Mouse (Mus musculus) thymus, adult 2 months (tissue): ENCODE data around the gene Rfx4. TPM values are rescaled to one million over a fixed set of nuclear protein-coding genes. Genes with fewer than 3 reads are reported as not detected.
A peak's percentile ranks its signal among the peaks of the same experiment; 100 is the strongest.

Experiments used
- DNase-seq: peaks from one replicate; pipeline ENCODE4 v3.0.0; 2021
- H3K27ac ChIP-seq: fragments of 200-500 bp; 2 replicates; pipeline ENCODE4 v1.5.1; 2012; ENCODE audit warnings: low read length, control low read depth; ENCODE audit not compliant: control insufficient read depth, insufficient read depth
- H3K27me3 ChIP-seq: fragments of 200-500 bp; 2 replicates; pipeline ENCODE4 v1.6.1; 2012; ENCODE audit warnings: mild to moderate bottlenecking, low read length, moderate library complexity, mixed read lengths; ENCODE audit not compliant: control insufficient read depth, insufficient read depth
- H3K36me3 ChIP-seq: fragments of 200-500 bp; 2 replicates; pipeline ENCODE4 v1.6.1; 2012; ENCODE audit warnings: mild to moderate bottlenecking, low read length, moderate library complexity; ENCODE audit not compliant: control insufficient read depth, insufficient read depth
- H3K4me1 ChIP-seq: fragments of 200-500 bp; replicated peaks from 2 replicates; pipeline ENCODE4 v1.6.1; 2012; ENCODE audit warnings: low read length; ENCODE audit not compliant: control insufficient read depth, insufficient read depth
- H3K4me3 ChIP-seq: fragments of 200-500 bp; 2 replicates; pipeline ENCODE4 v1.5.1; 2012; ENCODE audit warnings: mild to moderate bottlenecking, low read length, control low read depth, moderate library complexity; ENCODE audit not compliant: control insufficient read depth, insufficient read depth
- CTCF ChIP-seq: fragments of 200-500 bp; IDR thresholded peaks from 2 replicates; pipeline ENCODE4 v1.5.1; 2012; ENCODE audit warnings: mild to moderate bottlenecking, control low read depth, low read length, moderate library complexity, borderline replicate concordance; ENCODE audit not compliant: control insufficient read depth, poor library complexity, insufficient read depth; ENCODE audit errors: extremely low read depth
- POLR2A ChIP-seq: fragments of 200-500 bp; IDR thresholded peaks from 2 replicates; pipeline ENCODE4 v1.6.1; 2012; ENCODE audit warnings: mild to moderate bottlenecking, low read length, control low read depth, moderate library complexity; ENCODE audit not compliant: control insufficient read depth, poor library complexity, insufficient read depth; ENCODE audit errors: extremely low read depth
- WGBS: fragments of 180-500 bp; shearing (Covaris S2); methylation state at CpG from one replicate; pipeline ENCODE4 v1.1.7; 2018; 5-methylcytosine and 5-hydroxymethylcytosine counted together
- polyA plus RNA-seq: library from polyadenylated mRNA; depleted of rRNA; stranded (reverse); fragments of >200 nt; gene quantifications from 2 replicates; pipeline ENCODE4 v1.2.3, GENCODE M21; 2012

The Rfx4 gene
- polyA plus RNA-seq, 1 experiment: 0.12 TPM

GRCm38 (mm10) chr10:84913148-84913547 lies 157.3 kb downstream of the Rfx4 start:
- H3K4me3 ChIP-seq: no peak overlapping the region
- TF ChIP-seq POLR2A: no peak
- TF ChIP-seq CTCF: no peak
- WGBS: 98% methylated on average over 1 of the region's 1 CpGs

GRCm38 (mm10) chr10:84915476-84915875 lies 159.6 kb downstream of the Rfx4 start:
- Histone ChIP-seq H3K27me3 (no peaks in the 10 kb centered on the region), H3K4me3 (no peak overlapping the region), H3K36me3 (no peaks in the 10 kb centered on the region), H3K4me1 (peaks cover 4% of the 10 kb centered on the region; the same call in 1 of the 2 replicates), H3K27ac (no peak overlapping the region)
- 94% methylated on average over 6 of the region's 6 CpGs for whole genome bisulfite sequencing
- TF ChIP-seq CTCF (no peak), POLR2A (no peak)
- no peak for DNase-seq

More at GRCm38 (mm10) chr10:84913148-84913547, 157.3 kb downstream of the Rfx4 start:
- Histone ChIP-seq H3K36me3 (no peaks in the 10 kb centered on the region), H3K27me3 (no peaks in the 10 kb centered on the region), H3K27ac (no peak overlapping the region), H3K4me1 (peaks cover 2% of the 10 kb centered on the region; the same call in 1 of the 2 replicates)
- DNase-seq: no peak

GRCm38 (mm10) chr10:84916810-84917730 lies 161.2 kb downstream of the Rfx4 start, which contains the start of gene Ric8b:
Gene Ric8b (plus strand): TSS chr10:84917616.
- peaks cover 4% of the 10 kb centered on the region; the same call in 1 of the 2 replicates for H3K4me1 ChIP-seq
- peak within 1 kb of the TSS; percentile 82 for H3K4me3 ChIP-seq
- no peaks in the 10 kb centered on the region for H3K27me3 ChIP-seq
- TF ChIP-seq POLR2A (peak; percentile 44; the same call in 1 of the 2 replicates), CTCF (peak; percentile 40; the same call in 1 of the 2 replicates)
- under 1% methylated on average over 48 of the region's 51 CpGs for WGBS
- no peaks in the 10 kb centered on the region for H3K36me3 ChIP-seq
- H3K27ac ChIP-seq: peak within 1 kb of the TSS; percentile 79
- peak; percentile 95 for DNase-seq

GRCm38 (mm10) chr10:84917731-84918095 lies 161.9 kb downstream of the Rfx4 start:
- Histone ChIP-seq H3K27me3 (no peaks in the 10 kb centered on the region), H3K27ac (peak overlapping the region; percentile 6; the same call in 1 of the 2 replicates), H3K4me3 (peak overlapping the region; percentile 82), H3K4me1 (peaks cover 4% of the 10 kb centered on the region; the same call in 1 of the 2 replicates), H3K36me3 (no peaks in the 10 kb centered on the region)
- TF ChIP-seq CTCF: no peak
- TF ChIP-seq POLR2A: no peak
- WGBS: under 1% methylated on average over 27 of the region's 27 CpGs
- DNase-seq: no peak

- DNase-seq: no peak
- H3K27ac ChIP-seq: no peak overlapping the region
- peaks cover 17% of the 10 kb centered on the region; the same call in 1 of the 2 replicates for H3K36me3 ChIP-seq
- no peaks in the 10 kb centered on the region for H3K27me3 ChIP-seq
- 95% methylated on average over 7 of the region's 7 CpGs for WGBS
- TF ChIP-seq CTCF: no peak
- no peak for TF ChIP-seq POLR2A
- H3K4me3 ChIP-seq: no peak overlapping the region
- no peaks in the 10 kb centered on the region for H3K4me1 ChIP-seq
These were observed 170.5 kb downstream of the Rfx4 start for GRCm38 (mm10) chr10:84926336-84926735.

- Histone ChIP-seq H3K4me1 (no peaks in the 10 kb centered on the region), H3K27ac (no peak overlapping the region), H3K4me3 (no peak overlapping the region), H3K27me3 (no peaks in the 10 kb centered on the region), H3K36me3 (peaks cover 17% of the 10 kb centered on the region; the same call in 1 of the 2 replicates)
- DNase-seq: no peak
- 96% methylated on average over 4 of the region's 4 CpGs for WGBS
- TF ChIP-seq POLR2A (no peak), CTCF (no peak)
These were observed 171.0 kb downstream of the Rfx4 start for GRCm38 (mm10) chr10:84926885-84927284.
